Mouse (Mus musculus) MEL (cell line): ENCODE data around the gene Fam102a. TPM values are rescaled to one million over a fixed set of nuclear protein-coding genes. Genes with fewer than 3 reads are reported as not detected.

Experiments
- DNase-seq: peaks from one replicate; pipeline ENCODE4 v3.0.0; 2011; ENCODE audit warnings: low read depth, low spot score
- H3K27ac ChIP-seq: 2 replicates; pipeline ENCODE4 v1.5.1; 2012; ENCODE audit warnings: low read depth, mild to moderate bottlenecking, control low read depth, low read length, moderate library complexity; ENCODE audit not compliant: control insufficient read depth
- H3K27me3 ChIP-seq, 2 experiments: fragments of 150-350 bp in 1 of 2; sonication (generic) in 1 of 2; 2 replicates each; pipeline ENCODE4 v1.6.1; 2012; ENCODE audit warnings: low read length in 2 of 2, mild to moderate bottlenecking in 2 of 2, improper control_type of control experiment in 1 of 2, moderate library complexity in 1 of 2; ENCODE audit not compliant: insufficient read depth in 2 of 2, control insufficient read depth in 1 of 2
- H3K36me3 ChIP-seq, 2 experiments: 2 replicates each; pipeline ENCODE4 v1.6.1; 2012 to 2014; ENCODE audit warnings: low read length in 2 of 2, improper control_type of control experiment in 1 of 2, inconsistent platforms in 1 of 2, mild to moderate bottlenecking in 1 of 2; ENCODE audit not compliant: insufficient read depth in 2 of 2, control insufficient read depth in 1 of 2
- H3K4me1 ChIP-seq, 2 experiments: fragments of 150-350 bp in 1 of 2; sonication (generic) in 1 of 2; 2 replicates each; pipeline ENCODE4 v1.6.1; 2012; ENCODE audit warnings: low read length in 2 of 2, improper control_type of control experiment in 1 of 2, mild to moderate bottlenecking in 1 of 2; ENCODE audit not compliant: insufficient read depth in 2 of 2, control insufficient read depth in 1 of 2
- H3K4me3 ChIP-seq, 2 experiments: fragments of 150-350 bp in 1 of 2; sonication (generic) in 1 of 2; 2 replicates each; pipeline ENCODE4 v1.5.1; 2012; ENCODE audit warnings: low read depth in 2 of 2, low read length in 2 of 2, mild to moderate bottlenecking in 2 of 2, moderate library complexity in 2 of 2, control low read depth in 1 of 2, improper control_type of control experiment in 1 of 2; ENCODE audit not compliant: control insufficient read depth in 1 of 2, insufficient read depth in 1 of 2
- H3K79me2 ChIP-seq: 2 replicates; pipeline ENCODE4 v1.6.1; 2012; ENCODE audit warnings: mild to moderate bottlenecking, low read length, moderate library complexity; ENCODE audit not compliant: control insufficient read depth, poor library complexity, insufficient read depth
- H3K9ac ChIP-seq: 2 replicates; pipeline ENCODE4 v1.6.1; 2012; ENCODE audit warnings: low read depth, mild to moderate bottlenecking, control low read depth, low read length, moderate library complexity; ENCODE audit not compliant: control insufficient read depth, poor library complexity, severe bottlenecking
- H3K9me3 ChIP-seq: fragments of 150-350 bp; sonication (generic); replicated peaks from 2 replicates; pipeline ENCODE4 v1.6.1; 2012; ENCODE audit warnings: mild to moderate bottlenecking, low read length, improper control_type of control experiment, moderate library complexity; ENCODE audit not compliant: insufficient read depth
- BHLHE40 ChIP-seq: IDR thresholded peaks from 2 replicates; pipeline ENCODE4 v1.6.1; 2012; ENCODE audit warnings: low read depth, mild to moderate bottlenecking, inconsistent platforms, low read length, improper control_type of control experiment, borderline replicate concordance
- CHD1 ChIP-seq: IDR thresholded peaks from 2 replicates; pipeline ENCODE4 v1.6.1; 2012; ENCODE audit warnings: low read depth, mild to moderate bottlenecking, inconsistent platforms, low read length, improper control_type of control experiment
- CHD2 ChIP-seq: IDR thresholded peaks from 2 replicates; pipeline ENCODE4 v1.6.1; 2011; ENCODE audit warnings: low read length, improper control_type of control experiment
- CTCF ChIP-seq, 3 experiments: IDR thresholded peaks in 2 of 3; conservative IDR thresholded peaks in 1 of 3; 2 replicates each; pipeline ENCODE4 v1.5.1; 2011 to 2012; ENCODE audit warnings: low read length in 3 of 3, low read depth in 2 of 3, mild to moderate bottlenecking in 2 of 3, improper control_type of control experiment in 1 of 3, inconsistent platforms in 1 of 3, mixed read lengths in 1 of 3, moderate library complexity in 1 of 3; ENCODE audit not compliant: control insufficient read depth in 1 of 3, insufficient read depth in 1 of 3, poor library complexity in 1 of 3, severe bottlenecking in 1 of 3
- E2F4 ChIP-seq: IDR thresholded peaks from 2 replicates; pipeline ENCODE4 v1.6.1; 2011; ENCODE audit warnings: low read depth, low read length, improper control_type of control experiment, borderline replicate concordance
- ELF1 ChIP-seq: IDR thresholded peaks from 2 replicates; pipeline ENCODE4 v1.6.1; 2014; ENCODE audit warnings: low read depth, mild to moderate bottlenecking, inconsistent platforms, low read length, improper control_type of control experiment, moderate library complexity
- EP300 ChIP-seq, 2 experiments: IDR thresholded peaks; 2 replicates each; pipeline ENCODE4 v1.6.1; 2011; ENCODE audit warnings: improper control_type of control experiment in 2 of 2, low read length in 2 of 2, low read depth in 1 of 2, mild to moderate bottlenecking in 1 of 2
- ETS1 ChIP-seq: IDR thresholded peaks from 2 replicates; pipeline ENCODE4 v1.6.1; 2012; ENCODE audit warnings: low read depth, mild to moderate bottlenecking, inconsistent platforms, low read length, improper control_type of control experiment, moderate library complexity
- GABPA ChIP-seq: IDR thresholded peaks from 2 replicates; pipeline ENCODE4 v1.6.1; 2012; ENCODE audit warnings: low read depth, mild to moderate bottlenecking, inconsistent platforms, low read length, improper control_type of control experiment, moderate library complexity
- GATA1 ChIP-seq: IDR thresholded peaks from 2 replicates; pipeline ENCODE4 v1.6.1; 2011; ENCODE audit warnings: low read depth, low read length, improper control_type of control experiment
- HCFC1 ChIP-seq: IDR thresholded peaks from 2 replicates; pipeline ENCODE4 v1.6.1; 2012; ENCODE audit warnings: low read depth, mild to moderate bottlenecking, inconsistent platforms, low read length, improper control_type of control experiment, moderate library complexity
- JUND ChIP-seq: IDR thresholded peaks from 2 replicates; pipeline ENCODE4 v1.6.1; 2011; ENCODE audit warnings: low read depth, mild to moderate bottlenecking, improper control_type of control experiment, low read length
- KAT2A ChIP-seq: conservative IDR thresholded peaks from 2 replicates; pipeline ENCODE4 v1.6.1; 2012; ENCODE audit warnings: low read depth, low read length, improper control_type of control experiment, inconsistent platforms
- MAFK ChIP-seq: IDR thresholded peaks from 2 replicates; pipeline ENCODE4 v1.6.1; 2011; ENCODE audit warnings: low read depth, mild to moderate bottlenecking, low read length, improper control_type of control experiment, borderline replicate concordance
- MAZ ChIP-seq: IDR thresholded peaks from 2 replicates; pipeline ENCODE4 v1.6.1; 2012; ENCODE audit warnings: low read depth, mild to moderate bottlenecking, inconsistent platforms, low read length, improper control_type of control experiment
- MXI1 ChIP-seq: IDR thresholded peaks from 2 replicates; pipeline ENCODE4 v1.6.1; 2011; ENCODE audit warnings: mild to moderate bottlenecking, low read depth, low read length, improper control_type of control experiment
- MYB ChIP-seq: IDR thresholded peaks from 2 replicates; pipeline ENCODE4 v1.6.1; 2011; ENCODE audit warnings: mild to moderate bottlenecking, low read depth, low read length, improper control_type of control experiment
- MYC ChIP-seq: IDR thresholded peaks from 2 replicates; pipeline ENCODE4 v1.6.1; 2011; ENCODE audit warnings: low read depth, mild to moderate bottlenecking, low read length, improper control_type of control experiment, moderate library complexity
- NELFE ChIP-seq: IDR thresholded peaks from 2 replicates; pipeline ENCODE4 v1.6.1; 2011; ENCODE audit warnings: low read depth, low read length, improper control_type of control experiment
- NRF1 ChIP-seq: IDR thresholded peaks from 2 replicates; pipeline ENCODE4 v1.6.1; 2014; ENCODE audit warnings: low read depth, mild to moderate bottlenecking, inconsistent platforms, low read length, improper control_type of control experiment, moderate library complexity; ENCODE audit not compliant: poor library complexity, insufficient read depth, severe bottlenecking
- POLR2AphosphoS2 ChIP-seq: IDR thresholded peaks from 2 replicates; pipeline ENCODE4 v1.6.1; 2011; ENCODE audit warnings: low read length, improper control_type of control experiment
- POLR2AphosphoS5 ChIP-seq: IDR thresholded peaks from 2 replicates; pipeline ENCODE4 v1.6.1; 2012; ENCODE audit warnings: low read depth, borderline replicate concordance, mild to moderate bottlenecking, inconsistent platforms, low read length, moderate library complexity, mixed read lengths
- RAD21 ChIP-seq: IDR thresholded peaks from 2 replicates; pipeline ENCODE4 v1.6.1; 2011; ENCODE audit warnings: mild to moderate bottlenecking, low read depth, low read length, improper control_type of control experiment
- RCOR1 ChIP-seq: IDR thresholded peaks from 2 replicates; pipeline ENCODE4 v1.6.1; 2012; ENCODE audit warnings: low read depth, mild to moderate bottlenecking, inconsistent platforms, low read length, improper control_type of control experiment
- TAL1 ChIP-seq: IDR thresholded peaks from 2 replicates; pipeline ENCODE4 v1.6.1; 2012; ENCODE audit warnings: mild to moderate bottlenecking, inconsistent platforms, low read length, moderate library complexity, mixed read lengths
- TCF12 ChIP-seq: IDR thresholded peaks from 2 replicates; pipeline ENCODE4 v1.6.1; 2014; ENCODE audit warnings: low read depth, mild to moderate bottlenecking, inconsistent platforms, low read length, improper control_type of control experiment, moderate library complexity
- UBTF ChIP-seq: IDR thresholded peaks from 2 replicates; pipeline ENCODE4 v1.6.1; 2012; ENCODE audit warnings: low read depth, mild to moderate bottlenecking, inconsistent platforms, low read length, improper control_type of control experiment, moderate library complexity, borderline replicate concordance; ENCODE audit not compliant: insufficient read depth
- USF2 ChIP-seq, 2 experiments: IDR thresholded peaks; 2 replicates each; pipeline ENCODE4 v1.6.1; 2011 to 2012; ENCODE audit warnings: improper control_type of control experiment in 2 of 2, low read length in 2 of 2, borderline replicate concordance in 1 of 2, inconsistent platforms in 1 of 2, low read depth in 1 of 2, mild to moderate bottlenecking in 1 of 2; ENCODE audit not compliant: insufficient read depth in 1 of 2
- ZKSCAN1 ChIP-seq: IDR thresholded peaks from 2 replicates; pipeline ENCODE4 v1.6.1; 2012; ENCODE audit warnings: low read depth, mild to moderate bottlenecking, inconsistent platforms, low read length, improper control_type of control experiment, moderate library complexity
- ZMIZ1 ChIP-seq: IDR thresholded peaks from 2 replicates; pipeline ENCODE4 v1.6.1; 2012; ENCODE audit warnings: low read depth, mild to moderate bottlenecking, inconsistent platforms, low read length, improper control_type of control experiment, moderate library complexity
- polyA plus RNA-seq, 2 experiments: library from polyadenylated mRNA; stranded (reverse) in 1 of 2; unstranded in 1 of 2; fragments of >175 nt in 1 of 2; fragments of >200 nt in 1 of 2; gene quantifications; 2 replicates each; pipeline versions ENCODE4 v1.2.1 to v1.2.4; 2012; ENCODE audit warnings: low replicate concordance in 2 of 2, low read depth in 1 of 2; ENCODE audit not compliant: insufficient read length in 2 of 2, insufficient read depth in 1 of 2, missing spikeins in 1 of 2
- total RNA-seq: library from RNA; depleted of rRNA; stranded (reverse); fragments of 300-350 nt; gene quantifications from 2 replicates; pipeline ENCODE4 v1.2.3, GENCODE M21; 2012

Fam102a gene
- total and polyA plus RNA-seq, 3 experiments = 1.8 to 2.4 TPM; not detected in 1

DNA sequence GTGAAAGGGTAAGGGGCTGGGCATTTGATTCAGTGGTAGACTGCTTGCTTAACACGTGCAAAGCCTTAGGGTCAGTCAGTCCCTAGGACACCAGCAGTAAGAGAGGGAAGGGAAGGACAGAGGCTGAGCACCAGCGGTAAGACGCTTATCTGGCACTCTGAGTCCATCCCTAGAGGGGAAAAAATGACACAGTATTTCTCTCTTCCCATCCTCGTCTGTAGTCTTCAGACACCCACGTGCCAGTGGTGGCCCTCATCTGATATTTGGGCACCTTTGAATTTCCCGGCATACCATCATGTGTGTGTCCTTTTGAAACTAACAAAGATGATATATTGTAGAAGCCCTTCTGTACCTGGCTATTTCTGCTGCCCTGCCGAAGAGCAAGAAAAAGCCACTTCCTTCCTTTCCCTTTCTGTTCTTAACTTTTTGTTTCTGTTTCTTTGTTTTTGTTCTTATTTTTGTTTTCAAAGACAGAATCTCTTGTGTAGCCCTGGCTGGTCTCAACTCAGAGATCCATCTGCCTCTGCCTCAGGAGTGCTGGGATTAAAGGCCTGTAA is 18.5 kb downstream of the Fam102a start:
- H3K4me3 ChIP-seq = no peak overlapping the region
- no peak overlapping the region for H3K27ac ChIP-seq
- H3K4me1 ChIP-seq = no peaks in the 10 kb centered on the region
- no peaks in the 10 kb centered on the region for H3K79me2 ChIP-seq
- no peaks in the 10 kb centered on the region for H3K9me3 ChIP-seq
- no peak for DNase-seq
- no peak for TF ChIP-seq CTCF (IDR thresholded peaks at IDR 0.05 in 2 of 3, conservative IDR thresholded peaks at IDR 0.05 in 1 of 3; ENCODE audit: control insufficient read depth in 1 of 3, insufficient read depth in 1 of 3, low read depth in 2 of 3, low read length in 3 of 3, poor library complexity in 1 of 3, severe bottlenecking in 1 of 3)
- TF ChIP-seq E2F4 = no peak
- TF ChIP-seq ETS1 = no peak
- no peak for TF ChIP-seq MYC
- TF ChIP-seq GATA1 = no peak
- TF ChIP-seq GABPA = no peak
- TF ChIP-seq BHLHE40 = no peak
- no peak for TF ChIP-seq TAL1
- no peak for TF ChIP-seq KAT2A
- no peak for TF ChIP-seq POLR2AphosphoS2
- no peak for TF ChIP-seq RAD21
- no peak for TF ChIP-seq RCOR1
- no peak for TF ChIP-seq CHD1
- TF ChIP-seq MYB = no peak
- TF ChIP-seq HCFC1 = no peak
- TF ChIP-seq CHD2 = no peak
- no peak for TF ChIP-seq ELF1
- TF ChIP-seq NRF1 = no peak
- no peak for TF ChIP-seq MAFK
- TF ChIP-seq JUND = no peak
- H3K9ac ChIP-seq = no peak overlapping the region
- H3K27me3 ChIP-seq = no peaks in the 10 kb centered on the region
- no peaks in the 10 kb centered on the region for H3K36me3 ChIP-seq

DNA sequence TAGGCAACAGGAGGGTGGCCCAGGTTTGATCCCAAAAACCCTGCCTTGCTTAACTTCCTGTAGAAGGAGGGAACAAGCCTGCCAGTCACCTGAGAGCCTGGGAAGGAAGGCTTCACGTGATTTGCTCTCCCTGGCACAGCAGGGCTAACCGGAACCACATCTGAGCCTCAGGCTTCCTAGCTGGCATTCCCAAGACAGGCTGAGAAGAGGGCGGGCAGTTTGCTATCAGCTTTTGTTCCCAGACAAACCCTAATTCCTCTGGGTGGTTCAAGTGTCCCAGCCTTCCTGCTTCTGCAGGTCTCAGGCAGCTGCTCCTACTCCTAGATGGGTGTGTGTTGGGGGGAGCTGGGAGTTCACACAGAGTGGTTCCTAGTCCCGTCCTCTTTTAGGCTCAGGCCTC is 20.4 kb downstream of the Fam102a start:
- H3K9me3 ChIP-seq = no peaks in the 10 kb centered on the region
- H3K27ac ChIP-seq = no peak overlapping the region
- H3K79me2 ChIP-seq = no peaks in the 10 kb centered on the region
- peaks cover 0 to 2% of the 10 kb centered on the region in 2 experiments; a peak in 1 of 4 replicates for H3K36me3 ChIP-seq
- H3K27me3 ChIP-seq = no peaks in the 10 kb centered on the region
- no peak overlapping the region for H3K4me3 ChIP-seq
- H3K4me1 ChIP-seq = peaks cover 2 to 8% of the 10 kb centered on the region in 2 experiments; a peak in 3 of 4 replicates
- TF ChIP-seq MXI1 (no peak), TAL1 (no peak), UBTF (no peak), POLR2AphosphoS5 (no peak), ZKSCAN1 (no peak), ZMIZ1 (no peak), TCF12 (no peak), E2F4 (no peak), NELFE (no peak), EP300 (IDR thresholded peaks at IDR 0.05; ENCODE audit: low read depth in 1 of 2, low read length in 2 of 2) (no peak), MAFK (no peak), USF2 (IDR thresholded peaks at IDR 0.05; ENCODE audit: borderline replicate concordance in 1 of 2, insufficient read depth in 1 of 2, low read depth in 1 of 2, low read length in 2 of 2) (no peak), MYC (no peak), ELF1 (no peak), POLR2AphosphoS2 (no peak), NRF1 (no peak), RCOR1 (no peak), MAZ (no peak)
- DNase-seq = no peak
- H3K9ac ChIP-seq = no peak overlapping the region
